Mouse (Mus musculus) brown adipose tissue, adult 24 weeks (tissue): Measurements from ENCODE around the gene Cdyl2. TPM values are rescaled to one million over a fixed set of nuclear protein-coding genes. Genes with fewer than 3 reads are reported as not detected.
A peak's percentile ranks its signal among the peaks of the same experiment; 100 is the strongest.

Experiments used
- H3K27ac ChIP-seq: fragments of 200-500 bp; replicated peaks from 2 replicates; pipeline ENCODE4 v1.5.1; 2012; ENCODE audit warnings: low read depth, mild to moderate bottlenecking, low read length
- H3K4me1 ChIP-seq: fragments of 200-500 bp; 2 replicates; pipeline ENCODE4 v1.6.1; 2012; ENCODE audit warnings: low read length, mixed read lengths; ENCODE audit not compliant: control insufficient read depth, insufficient read depth, insufficient read length
- H3K4me3 ChIP-seq: fragments of 200-500 bp; 2 replicates; pipeline ENCODE4 v1.5.1; 2012; ENCODE audit warnings: low read depth, mild to moderate bottlenecking, low read length, moderate library complexity; ENCODE audit not compliant: insufficient read depth
- polyA plus RNA-seq: library from polyadenylated mRNA; stranded (reverse); fragments of >200 nt; gene quantifications from 2 replicates; pipeline ENCODE4 v1.2.4, GENCODE M21; 2012; ENCODE audit not compliant: missing spikeins, insufficient read depth, insufficient read length

Cdyl2 gene
- polyA plus RNA-seq, result 2.0 and 3.6 TPM in 2 replicates

- 0 out of 2 replicates have a peak within 1 kb of the TSS, but pooled peaks have one; percentile 14 for H3K27ac ChIP-seq
- peak within 1 kb of the TSS; percentile 86 for H3K4me3 ChIP-seq
- H3K4me1 ChIP-seq, result peaks cover 6% of the 10 kb centered on the region; the same call in 1 of the 2 replicates
These were observed at the start of gene Cdyl2 for GRCm38 (mm10) chr8:116732684-116733647. Gene Cdyl2 (minus strand): TSS chr8:116732991.

GRCm38 (mm10) chr8:116780594-116780993 is 47.8 kb upstream of the Cdyl2 start:
- Histone ChIP-seq H3K27ac (no peak overlapping the region), H3K4me1 (no peaks in the 10 kb centered on the region)

GRCm38 (mm10) chr8:116774220-116774619 is 41.4 kb upstream of the Cdyl2 start:
- H3K4me1 ChIP-seq, result no peaks in the 10 kb centered on the region
- no peak overlapping the region for H3K27ac ChIP-seq

More at GRCm38 (mm10) chr8:116780594-116780993, 47.8 kb upstream of the Cdyl2 start:
- no peak overlapping the region for H3K4me3 ChIP-seq

GRCm38 (mm10) chr8:116772727-116773126 is 39.9 kb upstream of the Cdyl2 start:
- H3K4me1 ChIP-seq, result no peaks in the 10 kb centered on the region
- H3K4me3 ChIP-seq, result no peak overlapping the region
- no peak overlapping the region for H3K27ac ChIP-seq

More at GRCm38 (mm10) chr8:116774220-116774619, 41.4 kb upstream of the Cdyl2 start:
- H3K4me3 ChIP-seq, result no peak overlapping the region

DNA sequence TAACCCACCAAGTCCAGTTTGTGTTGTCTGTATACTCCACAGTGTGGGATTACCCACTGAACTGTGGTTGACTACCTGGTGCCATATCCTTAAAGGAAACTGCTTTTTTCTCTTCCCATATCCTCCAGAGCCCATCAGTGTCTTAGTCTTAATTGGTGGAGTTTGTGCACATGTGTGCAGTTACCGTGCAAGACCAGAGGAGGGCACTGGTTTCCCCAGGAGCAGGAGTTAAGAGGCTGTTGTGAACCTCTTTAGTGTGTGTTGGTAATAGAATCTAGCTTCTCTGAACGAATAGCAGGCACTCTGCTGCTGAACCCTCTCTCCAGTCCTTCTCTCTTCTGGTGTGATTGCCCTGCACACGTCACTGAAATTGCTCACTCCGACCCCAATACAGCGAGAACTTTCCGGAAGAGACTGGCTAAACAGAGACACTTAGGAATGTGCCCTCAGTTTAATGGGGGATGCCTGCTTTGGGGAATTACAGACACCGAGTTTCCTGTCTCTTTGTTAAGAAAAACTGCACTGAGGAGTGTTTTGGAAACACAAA is 39.1 kb upstream of the Cdyl2 start:
- no peaks in the 10 kb centered on the region for H3K4me1 ChIP-seq
- no peak overlapping the region for H3K27ac ChIP-seq
- no peak overlapping the region for H3K4me3 ChIP-seq

- Histone ChIP-seq H3K4me3 (no peak overlapping the region), H3K4me1 (no peaks in the 10 kb centered on the region), H3K27ac (no peak overlapping the region)
These were observed 38.0 kb upstream of the Cdyl2 start for GRCm38 (mm10) chr8:116770756-116771155.

DNA sequence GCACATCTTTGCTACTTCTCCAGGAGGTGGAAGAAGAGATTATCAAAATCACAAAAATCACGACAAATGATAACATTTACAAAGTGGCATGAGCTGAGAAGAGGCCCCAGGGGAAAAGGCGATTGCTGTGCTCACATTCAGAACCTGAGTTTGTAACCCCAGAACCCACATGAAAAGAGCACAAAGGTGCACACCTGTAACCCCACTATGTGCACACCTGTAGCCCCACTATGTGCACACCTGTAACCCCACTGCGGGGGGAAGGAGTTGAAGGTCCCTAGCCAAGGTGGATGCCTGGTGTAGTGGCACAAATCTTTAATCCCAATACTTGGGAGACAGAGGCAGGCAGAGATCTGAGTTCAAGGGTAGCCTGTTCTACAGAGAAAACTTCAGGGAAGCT is 23.4 kb upstream of the Cdyl2 start:
- Histone ChIP-seq H3K4me3 (no peak overlapping the region), H3K27ac (no peak overlapping the region), H3K4me1 (no peaks in the 10 kb centered on the region)

DNA sequence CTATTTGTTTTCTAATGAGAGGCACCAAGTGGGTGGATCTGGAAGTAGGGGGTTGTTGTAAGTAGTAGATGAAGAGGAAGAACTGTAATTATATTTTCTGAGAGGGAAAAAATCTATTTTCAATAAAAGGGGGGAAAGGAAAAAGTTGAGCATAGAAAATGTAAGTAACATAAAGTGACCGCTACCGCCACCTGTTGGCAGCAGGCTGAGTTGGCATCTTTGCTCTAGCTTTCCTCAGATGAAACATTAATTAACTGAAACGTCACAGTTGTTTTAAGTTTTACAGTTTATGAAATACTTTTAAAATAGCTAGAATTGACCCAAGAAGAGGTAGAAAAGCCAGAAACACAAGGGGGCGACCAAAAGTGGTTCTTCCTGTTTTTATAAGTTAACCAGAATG is 22.8 kb upstream of the Cdyl2 start:
- H3K27ac ChIP-seq, result no peak overlapping the region
- no peak overlapping the region for H3K4me3 ChIP-seq
- no peaks in the 10 kb centered on the region for H3K4me1 ChIP-seq

GRCm38 (mm10) chr8:116740726-116741125 is 7.9 kb upstream of the Cdyl2 start:
- no peaks in the 10 kb centered on the region for H3K4me1 ChIP-seq
- no peak overlapping the region for H3K27ac ChIP-seq
- H3K4me3 ChIP-seq, result no peak overlapping the region

- no peak overlapping the region for H3K4me3 ChIP-seq
- H3K27ac ChIP-seq, result no peak overlapping the region
- peaks cover 6% of the 10 kb centered on the region; the same call in 1 of the 2 replicates for H3K4me1 ChIP-seq
These were observed 2.5 kb upstream of the Cdyl2 start for GRCm38 (mm10) chr8:116735306-116735705.

- Histone ChIP-seq H3K4me3 (no peak overlapping the region), H3K27ac (no peak overlapping the region), H3K4me1 (peaks cover 6% of the 10 kb centered on the region; the same call in 1 of the 2 replicates)
These were observed 1.4 kb upstream of the Cdyl2 start for GRCm38 (mm10) chr8:116734176-116734575.

DNA sequence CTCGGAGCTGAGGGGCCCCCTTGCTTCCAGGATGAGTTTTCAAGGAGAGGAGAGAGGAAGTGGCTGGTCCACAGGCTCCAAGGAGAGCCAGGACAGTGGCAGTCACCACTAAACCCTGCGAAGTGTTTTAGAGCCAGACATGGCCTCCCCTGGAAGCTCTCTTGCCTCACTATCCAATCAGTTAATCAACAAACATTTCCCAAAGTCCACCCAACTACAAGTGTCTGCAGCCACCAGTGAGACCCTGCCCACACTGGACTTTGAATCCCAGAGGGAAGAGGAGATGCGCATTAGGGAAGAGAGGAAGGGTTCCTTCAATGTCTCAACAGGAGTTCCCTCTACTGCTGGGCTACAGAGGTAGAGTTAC is 840 bp upstream of the Cdyl2 start:
- Histone ChIP-seq H3K4me3 (peak overlapping the region; percentile 86), H3K4me1 (peaks cover 6% of the 10 kb centered on the region; the same call in 1 of the 2 replicates), H3K27ac (no peak overlapping the region)

DNA sequence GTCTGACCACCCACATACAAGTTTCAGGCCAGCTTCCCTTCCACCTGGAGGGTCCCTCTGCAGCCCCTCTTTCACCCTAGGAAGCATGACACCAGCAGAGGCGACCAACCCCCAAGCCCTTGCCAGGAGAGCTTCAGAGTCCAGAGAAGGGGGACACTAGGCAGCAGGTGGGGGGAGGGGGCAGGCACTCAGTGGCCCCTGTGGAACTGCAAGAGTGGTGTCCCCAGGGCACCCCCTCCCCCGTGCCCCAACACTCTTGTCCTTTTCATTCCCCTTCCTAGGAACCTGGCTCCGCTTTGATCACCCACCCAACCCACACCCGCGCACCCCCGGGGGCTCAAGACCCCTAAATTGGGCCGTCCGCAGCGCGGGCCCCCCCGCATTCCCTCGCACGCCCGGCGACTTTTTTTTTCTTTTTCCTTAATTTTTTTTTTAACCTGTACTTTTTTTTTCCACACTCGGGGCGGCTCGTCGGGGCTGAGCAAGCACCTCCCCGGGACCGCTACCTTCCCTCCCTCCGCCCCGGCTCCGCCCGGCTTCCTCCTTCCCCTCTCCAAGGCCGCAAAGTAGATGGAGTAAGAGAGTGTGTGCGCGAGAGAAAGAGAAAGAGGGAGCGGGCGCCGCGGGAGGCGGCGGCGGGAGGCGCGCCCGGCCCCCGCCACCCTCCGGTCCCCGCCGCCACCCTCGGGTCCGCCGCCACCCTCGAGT is 661 bp downstream of the Cdyl2 start:
- Histone ChIP-seq H3K27ac (no peak overlapping the region), H3K4me3 (peak overlapping the region; percentile 86), H3K4me1 (peaks cover 6% of the 10 kb centered on the region; the same call in 1 of the 2 replicates)

GRCm38 (mm10) chr8:116721451-116721850 is 11.3 kb downstream of the Cdyl2 start:
- Histone ChIP-seq H3K4me1 (no peaks in the 10 kb centered on the region), H3K4me3 (no peak overlapping the region), H3K27ac (no peak overlapping the region)

- no peak overlapping the region for H3K4me3 ChIP-seq
- H3K27ac ChIP-seq, result no peak overlapping the region
These were observed 25.3 kb downstream of the Cdyl2 start for GRCm38 (mm10) chr8:116707496-116707895.

More at GRCm38 (mm10) chr8:116707496-116707895, 25.3 kb downstream of the Cdyl2 start:
- no peaks in the 10 kb centered on the region for H3K4me1 ChIP-seq
